Mouse (Mus musculus): ENCODE measurements at regions not wholly inside any gene's neighbourhood (a gene's known extent, or its start where the extent isn't known, plus 50 kb on each side); places are given as distances from the start of the nearest gene placed in this dataset.

DNA sequence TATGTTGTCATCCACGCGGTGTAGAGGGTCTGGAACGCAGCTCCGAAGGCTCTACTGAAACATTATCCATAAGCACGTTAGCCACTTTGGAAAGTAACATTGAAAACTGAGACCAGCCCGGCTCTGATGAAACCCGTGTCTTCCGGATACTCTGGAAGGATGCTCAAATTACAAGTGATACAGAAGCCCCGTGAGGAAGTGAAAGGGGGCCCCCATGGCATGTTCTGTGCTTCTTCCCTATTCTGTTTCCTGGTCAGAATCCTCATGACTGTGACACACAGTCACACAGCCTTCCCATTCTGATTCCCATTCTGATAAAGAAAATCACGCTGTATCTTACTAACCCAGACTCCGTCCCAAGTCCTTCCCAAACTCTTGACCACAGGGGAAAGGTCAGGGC, 143.5 kb upstream of the Rpl34 start:
- CTCF ChIA-PET = no interaction called here
- no peak for ATAC-seq

DNA sequence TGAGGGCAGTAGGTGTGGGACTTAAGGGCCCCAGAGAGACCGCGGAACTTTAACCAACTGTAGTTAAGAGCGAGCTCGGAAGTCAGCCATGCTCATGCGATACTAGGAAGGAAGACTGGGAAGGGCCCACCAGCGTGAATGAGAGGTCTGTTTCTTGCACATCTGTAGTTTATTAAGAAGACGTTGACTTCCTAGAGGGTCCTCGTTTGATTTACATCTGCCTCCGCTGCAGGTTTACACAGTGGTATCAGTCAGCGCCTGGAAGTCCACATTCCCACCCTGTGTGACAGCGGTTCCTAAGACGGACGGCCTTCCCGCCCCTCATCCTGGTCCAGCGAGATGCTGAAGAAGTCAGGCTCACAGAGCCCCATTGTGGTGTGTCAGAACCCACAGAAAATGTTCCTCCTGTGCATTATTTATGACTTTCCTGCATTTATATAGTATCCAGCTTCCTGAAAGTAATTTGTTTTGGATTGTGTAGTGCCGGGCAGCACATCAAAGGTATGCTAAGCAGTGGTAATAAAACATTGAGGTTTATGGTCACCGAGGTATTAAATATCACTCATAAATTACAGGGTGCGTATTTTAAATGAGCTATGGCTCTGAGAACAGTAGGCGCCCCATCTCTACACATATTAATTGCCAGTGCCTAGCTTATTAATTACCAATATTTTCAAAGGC, 136.9 kb upstream of the Rpl34 start:
- DNase-seq (ENCODE audit: low read depth, low spot score) (no peak), ATAC-seq (no peak)
- POLR2A ChIA-PET = interaction anchor here (1.0 kb wide), 1 partner anchor 244 kb away, joined by 3 read pairs; no protein-coding TSS in a partner anchor

More for the DNA sequence above, 143.5 kb upstream of the Rpl34 start:
- no peaks in the 10 kb centered on the region for H3K27me3 ChIP-seq
- in situ Hi-C loops (cut with MboI; ENCODE audit: low pct_unique_long_range_greater_than_20kb) = no loop called here
- no peak for TF ChIP-seq CTCF (IDR thresholded peaks at IDR 0.05)
- DNase-seq (ENCODE audit: low read depth, low spot score) = no peak
- POLR2A ChIA-PET = no interaction called here

DNA sequence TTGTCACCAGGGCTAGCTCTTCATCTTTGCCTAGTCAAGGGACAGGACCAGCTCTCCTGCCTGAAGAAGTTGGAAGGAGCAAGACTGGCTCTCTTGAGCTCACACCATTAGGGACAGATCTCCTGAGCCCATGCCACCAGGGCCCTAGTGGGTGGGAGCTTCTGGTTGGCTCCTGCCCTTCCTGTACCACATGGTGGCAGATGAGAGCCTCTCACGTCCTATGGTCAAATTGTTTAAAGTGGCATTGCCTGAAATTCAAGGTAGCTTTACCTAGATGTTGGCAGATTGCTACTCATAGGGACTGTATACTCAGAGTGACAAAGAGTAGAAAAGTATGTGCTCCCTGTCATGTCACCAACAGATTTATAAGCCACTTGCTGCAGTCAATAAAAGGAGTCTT, 134.6 kb upstream of the Rpl34 start:
- DNase-seq (ENCODE audit: low read depth, low spot score) (no peak), ATAC-seq (peak; percentile 12)
- POLR2A ChIA-PET = no interaction called here
- peak; percentile 30 for TF ChIP-seq CTCF (IDR thresholded peaks at IDR 0.05)
- no peaks in the 10 kb centered on the region for H3K27me3 ChIP-seq
- in situ Hi-C loops (cut with MboI; ENCODE audit: low pct_unique_long_range_greater_than_20kb) = no loop called here
- CTCF ChIA-PET = interaction anchor here (0.9 to 2.0 kb wide), 6 partner anchors 9 to 373 kb away, joined by 3 to 5 read pairs (median 4); no protein-coding TSS in a partner anchor

More for the DNA sequence above, 136.9 kb upstream of the Rpl34 start:
- in situ Hi-C loops (cut with MboI; ENCODE audit: low pct_unique_long_range_greater_than_20kb) = no loop called here
- TF ChIP-seq CTCF (IDR thresholded peaks at IDR 0.05) = no peak
- CTCF ChIA-PET = interaction anchor here (0.8 to 1.0 kb wide), 4 partner anchors 8 to 90 kb away, joined by 3 read pairs; no protein-coding TSS in a partner anchor
- no peaks in the 10 kb centered on the region for H3K27me3 ChIP-seq

DNA sequence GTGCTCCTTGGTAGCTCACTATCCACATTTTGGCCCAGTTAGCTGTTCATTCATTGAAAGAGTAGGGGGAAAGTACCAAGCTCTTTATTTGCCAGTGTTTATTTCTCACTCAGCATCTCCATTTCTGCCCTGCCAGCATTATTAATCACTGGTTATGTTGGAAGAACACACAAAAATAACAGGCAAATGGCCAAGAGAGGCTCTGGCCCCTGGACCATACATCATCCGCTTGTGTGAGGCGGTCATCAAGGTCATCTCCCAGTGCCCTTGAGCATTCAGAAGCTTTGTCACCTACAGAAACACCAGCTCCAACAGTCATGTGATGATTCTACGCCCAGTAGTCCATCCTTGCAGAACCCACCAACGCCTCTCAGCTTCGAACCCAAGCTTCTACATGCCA, 133.2 kb upstream of the Rpl34 start:
- H3K27me3 ChIP-seq = no peaks in the 10 kb centered on the region
- no peak for ATAC-seq
- in situ Hi-C loops (cut with MboI; ENCODE audit: low pct_unique_long_range_greater_than_20kb) = no loop called here
- ChIA-PET CTCF (interaction anchor here (1.1 to 2.0 kb wide), 5 partner anchors 10 to 377 kb away, joined by 3 to 5 read pairs (median 4); no protein-coding TSS in a partner anchor), POLR2A (no interaction called here)
- no peak for DNase-seq (ENCODE audit: low read depth, low spot score)
- TF ChIP-seq CTCF (IDR thresholded peaks at IDR 0.05) = no peak

DNA sequence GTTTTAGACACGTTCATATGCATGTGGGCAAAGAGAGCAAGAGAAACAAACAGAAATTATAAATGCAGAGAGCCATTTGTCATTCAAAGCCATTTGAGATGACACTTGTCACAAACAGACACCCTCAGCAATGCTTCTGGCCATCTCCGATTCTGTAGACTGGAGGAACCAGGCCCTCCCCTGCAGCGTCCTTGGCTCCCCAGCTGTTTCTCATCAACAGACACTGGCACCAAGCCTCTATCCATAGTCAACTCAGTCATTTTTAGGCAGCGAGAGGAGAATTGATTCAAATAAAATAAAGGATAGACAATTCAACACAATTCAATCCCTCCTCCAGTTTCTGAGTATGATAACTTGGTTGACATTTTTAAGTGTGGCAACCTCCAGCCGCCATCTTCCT, 130.1 kb upstream of the Rpl34 start:
- TF ChIP-seq CTCF (IDR thresholded peaks at IDR 0.05) = no peak
- POLR2A ChIA-PET = no interaction called here
- CTCF ChIA-PET = interaction anchor here (2.0 kb wide), 1 partner anchor 15 kb away, joined by 8 read pairs; no protein-coding TSS in a partner anchor
- no peak for DNase-seq (ENCODE audit: low read depth, low spot score)
- ATAC-seq = no peak
- no peaks in the 10 kb centered on the region for H3K27me3 ChIP-seq
- in situ Hi-C loops (cut with MboI; ENCODE audit: low pct_unique_long_range_greater_than_20kb) = no loop called here

DNA sequence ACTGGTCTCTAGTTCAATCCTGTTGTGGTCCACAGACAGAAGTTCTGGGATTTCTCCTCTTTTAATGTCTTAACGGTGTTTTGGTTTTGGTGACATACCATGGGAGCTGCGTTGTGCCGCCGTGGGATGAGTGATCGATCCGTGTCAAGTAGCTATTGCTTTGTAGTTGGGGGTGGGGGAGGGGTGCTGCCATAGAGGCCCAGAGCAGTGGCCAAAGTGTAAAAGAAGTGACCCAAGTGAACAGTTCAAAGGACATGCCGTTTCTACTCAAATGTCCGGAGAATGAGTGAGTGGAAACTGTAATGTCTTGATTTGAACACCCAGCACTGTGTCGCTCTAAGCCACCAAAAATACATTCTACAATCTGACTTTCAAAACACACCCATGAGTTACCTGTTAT, 123.7 kb upstream of the Rpl34 start:
- ChIA-PET CTCF (interaction anchor here (0.8 to 1.3 kb wide), 3 partner anchors 9 to 25 kb away, joined by 3 to 5 read pairs (median 4); no protein-coding TSS in a partner anchor), POLR2A (no interaction called here)
- no peaks in the 10 kb centered on the region for H3K27me3 ChIP-seq
- DNase-seq (ENCODE audit: low read depth, low spot score) (no peak), ATAC-seq (no peak)
- TF ChIP-seq CTCF (IDR thresholded peaks at IDR 0.05) = no peak
- in situ Hi-C loops (cut with MboI; ENCODE audit: low pct_unique_long_range_greater_than_20kb) = no loop called here

DNA sequence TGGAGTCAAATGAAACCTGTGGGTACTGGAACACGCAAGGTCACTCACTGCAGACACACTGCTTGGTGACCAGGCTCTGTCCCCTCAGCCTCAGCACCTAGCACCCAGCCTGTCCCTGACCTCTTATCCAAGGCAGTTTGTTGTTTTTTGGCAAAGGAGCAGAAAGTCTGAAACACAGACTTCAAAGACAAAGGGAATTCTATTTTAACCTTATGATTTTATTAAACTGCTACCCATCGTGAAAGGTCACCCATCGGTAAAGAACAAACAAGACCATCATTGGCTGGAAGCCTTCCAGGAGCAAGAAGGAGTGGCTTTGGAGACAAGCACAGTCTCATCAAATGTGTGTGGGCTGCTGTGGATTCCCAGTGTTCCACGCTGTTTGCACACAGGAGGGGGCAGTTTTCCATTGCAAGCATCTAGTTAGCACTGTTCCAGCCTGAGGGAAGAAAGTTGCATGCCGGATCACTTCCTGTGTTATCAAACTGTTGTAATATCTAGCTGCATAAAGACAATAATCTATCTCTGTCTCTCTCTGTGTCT, 120.6 kb upstream of the Rpl34 start:
- H3K27me3 ChIP-seq = no peaks in the 10 kb centered on the region
- in situ Hi-C loops (cut with MboI; ENCODE audit: low pct_unique_long_range_greater_than_20kb) = no loop called here
- DNase-seq (ENCODE audit: low read depth, low spot score) (no peak), ATAC-seq (peak; percentile 45)
- TF ChIP-seq CTCF (IDR thresholded peaks at IDR 0.05) = no peak
- POLR2A ChIA-PET = interaction anchor here (0.5 kb wide), 1 partner anchor 356 kb away, joined by 5 read pairs; no protein-coding TSS in a partner anchor
- CTCF ChIA-PET = interaction anchor here (1.0 to 1.1 kb wide), 2 partner anchors 16 to 364 kb away, joined by 3 read pairs; no protein-coding TSS in a partner anchor

DNA sequence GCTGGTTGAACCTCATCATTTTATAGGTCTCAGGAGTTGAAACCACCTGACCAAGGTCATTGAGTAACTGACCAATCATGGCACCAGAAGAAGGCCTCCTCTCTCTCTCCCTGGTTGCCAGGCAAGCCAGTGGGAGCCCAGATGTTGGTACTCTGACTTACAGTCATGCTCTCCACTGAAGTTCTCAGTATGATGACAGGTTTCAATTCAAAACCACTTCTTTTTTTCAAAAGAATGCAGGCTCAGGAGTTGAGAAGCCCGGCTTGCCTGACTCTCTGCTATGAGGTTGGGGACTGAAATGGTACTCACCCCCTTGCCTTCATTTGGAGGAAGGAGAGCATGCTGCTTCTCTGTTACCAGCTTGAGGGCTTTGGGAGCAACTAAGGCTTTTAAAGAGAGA, 111.6 kb upstream of the Rpl34 start:
- DNase-seq (ENCODE audit: low read depth, low spot score) (no peak), ATAC-seq (no peak)
- H3K27me3 ChIP-seq = no peaks in the 10 kb centered on the region
- ChIA-PET POLR2A (no interaction called here), CTCF (interaction anchor here (1.3 to 1.7 kb wide), 3 partner anchors 9 to 30 kb away, joined by 3 to 6 read pairs (median 4); no protein-coding TSS in a partner anchor)
- no peak for TF ChIP-seq CTCF (IDR thresholded peaks at IDR 0.05)
- in situ Hi-C loops (cut with MboI; ENCODE audit: low pct_unique_long_range_greater_than_20kb) = no loop called here

DNA sequence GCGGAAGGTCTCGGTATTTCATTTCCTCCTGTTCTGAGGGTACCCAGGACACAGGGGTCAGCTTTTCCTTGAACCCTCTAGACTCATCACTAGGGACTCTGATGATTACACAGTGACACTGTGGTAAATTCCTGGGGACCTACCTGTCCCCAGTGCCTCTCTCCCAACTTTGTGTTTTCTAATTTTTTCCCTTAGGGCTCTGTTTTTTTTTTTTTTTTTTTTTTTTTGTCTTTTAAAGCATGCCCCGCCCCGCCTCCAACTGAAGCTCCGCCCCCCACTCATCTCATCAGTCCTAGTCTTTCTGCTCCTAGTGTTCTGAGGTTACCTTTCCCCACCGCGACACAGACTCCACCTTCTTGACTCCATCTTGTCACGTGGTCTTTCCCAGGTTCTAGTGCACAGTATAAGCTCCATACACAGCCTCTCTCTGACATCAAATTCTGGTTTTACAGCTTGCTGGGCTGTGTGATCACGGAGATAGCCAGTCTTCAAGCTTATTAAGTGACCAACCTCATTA, 109.8 kb upstream of the Rpl34 start:
- no peak for DNase-seq (ENCODE audit: low read depth, low spot score)
- in situ Hi-C loops (cut with MboI; ENCODE audit: low pct_unique_long_range_greater_than_20kb) = no loop called here
- CTCF ChIA-PET = interaction anchor here (0.9 to 1.7 kb wide), 3 partner anchors 8 to 22 kb away, joined by 3 to 6 read pairs (median 4); no protein-coding TSS in a partner anchor
- no peaks in the 10 kb centered on the region for H3K27me3 ChIP-seq
- TF ChIP-seq CTCF (IDR thresholded peaks at IDR 0.05) = no peak
- ATAC-seq = no peak
- POLR2A ChIA-PET = interaction anchor here (0.6 to 0.7 kb wide), 2 partner anchors 19 to 431 kb away, joined by 3 to 4 read pairs; no protein-coding TSS in a partner anchor

DNA sequence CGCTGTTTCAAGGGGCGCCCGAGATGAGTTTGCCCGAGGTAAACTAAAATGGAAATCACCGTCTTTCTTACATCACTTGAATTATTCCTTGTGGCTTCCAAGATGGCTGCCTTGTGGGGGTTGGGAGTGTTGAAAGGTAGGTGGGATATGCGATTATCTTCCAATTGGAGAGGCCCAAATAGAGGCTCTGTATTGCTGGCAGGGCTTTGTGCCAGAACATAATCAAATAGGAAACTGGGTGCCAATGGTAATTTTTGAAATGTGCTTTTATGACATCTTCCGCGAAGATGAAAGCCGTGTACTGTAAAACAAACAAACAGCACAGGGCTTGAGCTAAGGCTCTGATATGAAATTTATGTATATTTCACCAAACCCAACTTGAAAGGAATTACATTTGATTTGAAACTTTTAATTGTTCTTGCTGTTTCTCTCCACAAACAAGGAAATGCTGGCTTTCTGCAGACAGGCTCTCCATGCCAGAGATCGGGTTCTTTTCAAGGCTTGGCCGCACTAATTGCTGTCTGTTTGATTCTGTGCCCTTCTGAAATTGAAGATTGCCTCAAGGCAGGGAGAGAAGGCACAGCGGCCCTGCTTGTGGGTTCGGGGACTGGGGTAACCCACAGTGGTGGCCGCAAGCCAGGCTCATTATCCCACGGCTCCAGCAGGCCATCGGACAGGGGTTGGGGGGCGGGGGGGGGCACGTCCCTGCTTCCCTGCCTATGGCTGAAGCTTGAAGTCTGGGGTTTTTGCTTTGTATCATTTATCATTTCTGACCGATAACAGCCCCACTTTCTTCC, 108.6 kb upstream of the Rpl34 start:
- ATAC-seq = no peak
- no peaks in the 10 kb centered on the region for H3K27me3 ChIP-seq
- ChIA-PET CTCF (interaction anchor here (1.6 to 1.7 kb wide), 2 partner anchors 37 to 103 kb away, joined by 3 read pairs; no protein-coding TSS in a partner anchor), POLR2A (no interaction called here)
- DNase-seq (ENCODE audit: low read depth, low spot score) = no peak
- TF ChIP-seq CTCF (IDR thresholded peaks at IDR 0.05) = no peak
- in situ Hi-C loops (cut with MboI; ENCODE audit: low pct_unique_long_range_greater_than_20kb) = no loop called here

Data from Patski (cell line).